ENCODE assay signal across 26 mouse cellular contexts in the genomic region with DNA sequence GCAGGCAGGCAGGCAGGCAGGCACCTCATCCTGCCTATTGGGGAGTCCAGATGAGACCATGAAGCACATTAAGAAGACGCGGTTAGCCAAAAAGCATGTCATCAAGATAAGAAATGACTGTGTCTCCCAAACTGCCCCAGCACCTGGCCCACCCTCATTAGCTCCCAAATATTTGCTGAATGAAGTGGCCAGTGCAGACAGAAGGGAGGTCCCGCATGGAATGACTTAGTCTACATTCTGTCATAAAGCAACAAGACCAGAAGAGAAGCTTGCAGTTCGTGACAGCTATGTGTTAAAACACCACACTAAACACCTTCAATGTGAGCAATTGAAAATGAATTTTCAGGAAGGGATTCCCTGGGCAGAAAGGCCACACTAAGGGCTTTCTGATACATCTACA.
"Had no signal": no experiment of that assay in that cellular context is flagged by ENCODE, and none has a peak within 500 bp of the region (broad histone marks: within the 10 kb centered on the region; RNA-seq: fewer than 3 reads in every experiment).

No protein-coding gene starts in this region.

- H3K27ac ChIP-seq: heart, embryonic 10.5 days; hindbrain, embryonic 10.5 days; hindbrain, embryonic 12.5 days; hindbrain, embryonic 14.5 days; intestine, embryonic 15.5 days; layer of hippocampus, adult 2 months; left cerebral cortex, adult 2 months; limb, embryonic 10.5 days; limb, embryonic 12.5 days; liver, embryonic 13.5 days had no signal

- H3K4me1 ChIP-seq: intestine, embryonic 15.5 days; liver, embryonic 13.5 days had no signal

- H3K36me3 ChIP-seq: heart, embryonic 12.5 days; hindbrain, embryonic 10.5 days; hindbrain, embryonic 12.5 days; intestine, embryonic 15.5 days; limb, embryonic 10.5 days; limb, embryonic 12.5 days; liver, embryonic 13.5 days had no signal

- H3K27me3 ChIP-seq: heart, embryonic 12.5 days; intestine, embryonic 15.5 days; liver, embryonic 13.5 days had no signal

- H3K9me3 ChIP-seq: heart, embryonic 10.5 days; heart, embryonic 12.5 days; hindbrain, embryonic 10.5 days; hindbrain, embryonic 12.5 days; intestine, embryonic 15.5 days; limb, embryonic 10.5 days; limb, embryonic 12.5 days; liver, embryonic 13.5 days had no signal

- DNase-seq: gastrocnemius, postnatal 10 days; gastrocnemius, postnatal 25 days; heart, adult 18-20 months; heart, postnatal 10 days; heart, postnatal 4 days; kidney, adult 18-20 months; kidney, adult 8-10 months; kidney, postnatal 10 days; kidney, postnatal 25 days; kidney, postnatal 4 days; liver; liver, embryonic 13.5 days had no signal

- H3K4me2 ChIP-seq: heart, embryonic 12.5 days; hindbrain, embryonic 12.5 days; hindbrain, embryonic 14.5 days; intestine, embryonic 15.5 days; limb, embryonic 12.5 days; liver, embryonic 11.5 days; liver, embryonic 13.5 days had no signal

- H3K4me3 ChIP-seq: heart, embryonic 10.5 days; heart, embryonic 12.5 days; hindbrain, embryonic 10.5 days; hindbrain, embryonic 12.5 days; intestine, embryonic 15.5 days; layer of hippocampus, adult 2 months; left cerebral cortex, adult 2 months; limb, embryonic 10.5 days; limb, embryonic 12.5 days; liver, embryonic 13.5 days had no signal

- ATAC-seq: hindbrain, embryonic 16.5 days; inflammation-experienced regulatory T-cells, adult 6 months; intestine, embryonic 15.5 days; intestine, postnatal 0 days had no signal

- H3K9ac ChIP-seq: heart, embryonic 12.5 days; hindbrain, embryonic 12.5 days; hindbrain, embryonic 14.5 days; intestine, embryonic 15.5 days; limb, embryonic 12.5 days; liver, embryonic 13.5 days had no signal
